Mouse (Mus musculus): ENCODE results near the gene Ifi35. TPM values are rescaled to one million over a fixed set of nuclear protein-coding genes. Genes with fewer than 3 reads are reported as not detected.
A peak's percentile ranks its signal among the peaks of the same experiment; 100 is the strongest.
"Not testable (repeated sequence)": the region's sequence is repeated elsewhere in the genome, so short reads cannot be mapped to it uniquely, and the experiment has no call there.

The Ifi35 gene
- polyA plus RNA-seq, 1 experiment from 2014 or later = 26.3 TPM

GRCm38 (mm10) chr11:101424925-101425813, 23.0 kb upstream of the Ifi35 start, which contains the start of the genes Rundc1 and Ptges3l:
Gene Rundc1, plus strand, starts transcription at chr11:101425085.
Gene Ptges3l, minus strand, starts transcription at chr11:101425333.
- Histone ChIP-seq H3K27ac (ENCODE audit: low read length) (peak within 1 kb of the TSS; percentile 92), H3K36me3 (ENCODE audit: control insufficient read depth, insufficient read depth, low read length) (peaks cover 1% of the 10 kb centered on the region), H3K9me3 (replicated peaks; ENCODE audit: control insufficient read depth, low read length) (no peaks in the 10 kb centered on the region), H3K4me2 (ENCODE audit: low read depth, low read length) (peak within 1 kb of the TSS; percentile 96), H3K9ac (ENCODE audit: low read length) (peak within 1 kb of the TSS; percentile 91), H3K4me3 (replicated peaks; ENCODE audit: low read length) (peak within 1 kb of the TSS; percentile 98), H3K4me1 (ENCODE audit: control insufficient read depth, insufficient read depth, low read length) (peaks cover 22% of the 10 kb centered on the region), H3K27me3 (ENCODE audit: control insufficient read depth, insufficient read depth, low read length) (no peaks in the 10 kb centered on the region)
- WGBS = under 1% methylated on average over 81 of the region's 81 CpGs
- ATAC-seq (ENCODE audit: insufficient read depth, low FRiP score) = peak; percentile 92

GRCm38 (mm10) chr11:101426165-101426564, 22.0 kb upstream of the Ifi35 start:
- ATAC-seq (ENCODE audit: insufficient read depth, low FRiP score) = no peak
- peaks cover 5% of the 10 kb centered on the region for H3K36me3 ChIP-seq (ENCODE audit: control insufficient read depth, insufficient read depth, low read length)
- peak overlapping the region; percentile 91; the same call in 1 of the 2 replicates for H3K9ac ChIP-seq (ENCODE audit: low read length)
- H3K27ac ChIP-seq (ENCODE audit: low read length) = no peak overlapping the region
- 48% methylated on average over 8 of the region's 8 CpGs for WGBS
- H3K4me3 ChIP-seq (replicated peaks; ENCODE audit: low read length) = peak overlapping the region; percentile 98
- H3K4me1 ChIP-seq (ENCODE audit: control insufficient read depth, insufficient read depth, low read length) = peaks cover 22% of the 10 kb centered on the region
- H3K9me3 ChIP-seq (replicated peaks; ENCODE audit: control insufficient read depth, low read length) = no peaks in the 10 kb centered on the region
- H3K27me3 ChIP-seq (ENCODE audit: control insufficient read depth, insufficient read depth, low read length) = no peaks in the 10 kb centered on the region
- peak overlapping the region; percentile 96 for H3K4me2 ChIP-seq (ENCODE audit: low read depth, low read length)

- 94% methylated on average over 9 of the region's 9 CpGs for WGBS
- ATAC-seq (ENCODE audit: insufficient read depth, low FRiP score) = no peak
- no peak overlapping the region for H3K4me2 ChIP-seq (ENCODE audit: low read depth, low read length)
- peaks cover 10% of the 10 kb centered on the region for H3K36me3 ChIP-seq (ENCODE audit: control insufficient read depth, insufficient read depth, low read length)
- no peaks in the 10 kb centered on the region for H3K27me3 ChIP-seq (ENCODE audit: control insufficient read depth, insufficient read depth, low read length)
- H3K4me3 ChIP-seq (replicated peaks; ENCODE audit: low read length) = no peak overlapping the region
- no peak overlapping the region for H3K9ac ChIP-seq (ENCODE audit: low read length)
- no peak overlapping the region for H3K27ac ChIP-seq (ENCODE audit: low read length)
- no peaks in the 10 kb centered on the region for H3K9me3 ChIP-seq (replicated peaks; ENCODE audit: control insufficient read depth, low read length)
- H3K4me1 ChIP-seq (ENCODE audit: control insufficient read depth, insufficient read depth, low read length) = peaks cover 6% of the 10 kb centered on the region
These were observed 16.9 kb upstream of the Ifi35 start for GRCm38 (mm10) chr11:101431327-101431726.

GRCm38 (mm10) chr11:101433396-101433795, 14.8 kb upstream of the Ifi35 start:
- Histone ChIP-seq H3K9ac (ENCODE audit: low read length) (no peak overlapping the region), H3K27ac (ENCODE audit: low read length) (no peak overlapping the region), H3K36me3 (ENCODE audit: control insufficient read depth, insufficient read depth, low read length) (peaks cover 10% of the 10 kb centered on the region), H3K4me1 (ENCODE audit: control insufficient read depth, insufficient read depth, low read length) (no peaks in the 10 kb centered on the region; the same call in 1 of the 2 replicates), H3K27me3 (ENCODE audit: control insufficient read depth, insufficient read depth, low read length) (no peaks in the 10 kb centered on the region), H3K4me2 (ENCODE audit: low read depth, low read length) (no peak overlapping the region), H3K4me3 (replicated peaks; ENCODE audit: low read length) (no peak overlapping the region), H3K9me3 (replicated peaks; ENCODE audit: control insufficient read depth, low read length) (no peaks in the 10 kb centered on the region)
- no peak for ATAC-seq (ENCODE audit: insufficient read depth, low FRiP score)
- 94% methylated on average over 13 of the region's 13 CpGs for WGBS

- 75% methylated on average over 4 of the region's 4 CpGs for WGBS
- Histone ChIP-seq H3K9ac (ENCODE audit: low read length) (no peak overlapping the region), H3K4me3 (replicated peaks; ENCODE audit: low read length) (no peak overlapping the region), H3K36me3 (ENCODE audit: control insufficient read depth, insufficient read depth, low read length) (0 out of 2 replicates have a peak, but pooled peaks cover 4% of the 10 kb centered on the region), H3K27me3 (ENCODE audit: control insufficient read depth, insufficient read depth, low read length) (no peaks in the 10 kb centered on the region), H3K9me3 (replicated peaks; ENCODE audit: control insufficient read depth, low read length) (no peaks in the 10 kb centered on the region), H3K27ac (ENCODE audit: low read length) (no peak overlapping the region), H3K4me2 (ENCODE audit: low read depth, low read length) (no peak overlapping the region), H3K4me1 (ENCODE audit: control insufficient read depth, insufficient read depth, low read length) (no peaks in the 10 kb centered on the region)
- no peak for ATAC-seq (ENCODE audit: insufficient read depth, low FRiP score)
These were observed 12.4 kb upstream of the Ifi35 start for GRCm38 (mm10) chr11:101435831-101436230.

GRCm38 (mm10) chr11:101436916-101437315, 11.3 kb upstream of the Ifi35 start:
- H3K4me3 ChIP-seq (replicated peaks; ENCODE audit: low read length) = no peak overlapping the region
- H3K4me2 ChIP-seq (ENCODE audit: low read depth, low read length) = no peak overlapping the region
- H3K27ac ChIP-seq (ENCODE audit: low read length) = no peak overlapping the region
- H3K27me3 ChIP-seq (ENCODE audit: control insufficient read depth, insufficient read depth, low read length) = no peaks in the 10 kb centered on the region
- WGBS = 82% methylated on average over 4 of the region's 4 CpGs
- no peak overlapping the region for H3K9ac ChIP-seq (ENCODE audit: low read length)
- H3K4me1 ChIP-seq (ENCODE audit: control insufficient read depth, insufficient read depth, low read length) = no peaks in the 10 kb centered on the region
- no peak for ATAC-seq (ENCODE audit: insufficient read depth, low FRiP score)
- 0 out of 2 replicates have a peak, but pooled peaks cover 1% of the 10 kb centered on the region for H3K36me3 ChIP-seq (ENCODE audit: control insufficient read depth, insufficient read depth, low read length)
- no peaks in the 10 kb centered on the region for H3K9me3 ChIP-seq (replicated peaks; ENCODE audit: control insufficient read depth, low read length)

- H3K27ac ChIP-seq (ENCODE audit: low read length); H3K4me1 ChIP-seq (ENCODE audit: control insufficient read depth, insufficient read depth, low read length); ATAC-seq (ENCODE audit: insufficient read depth, low FRiP score); H3K27me3 ChIP-seq (ENCODE audit: control insufficient read depth, insufficient read depth, low read length); H3K9ac ChIP-seq (ENCODE audit: low read length); H3K36me3 ChIP-seq (ENCODE audit: control insufficient read depth, insufficient read depth, low read length); H3K4me2 ChIP-seq (ENCODE audit: low read depth, low read length); H3K9me3 ChIP-seq (replicated peaks; ENCODE audit: control insufficient read depth, low read length); H3K4me3 ChIP-seq (replicated peaks; ENCODE audit: low read length): not testable (repeated sequence)
- WGBS = 50% methylated on average over 3 of the region's 3 CpGs
These were observed 10.2 kb upstream of the Ifi35 start for GRCm38 (mm10) chr11:101438006-101438405.

- not testable (repeated sequence) for ATAC-seq (ENCODE audit: insufficient read depth, low FRiP score)
- WGBS = 33% methylated on average over 15 of the region's 15 CpGs
- peak overlapping the region; percentile 60; the same call in 1 of the 2 replicates for H3K9ac ChIP-seq (ENCODE audit: low read length)
These were observed 6.6 kb upstream of the Ifi35 start for GRCm38 (mm10) chr11:101441450-101442126.

More at GRCm38 (mm10) chr11:101441450-101442126, 6.6 kb upstream of the Ifi35 start:
- peak overlapping the region; percentile 54 for H3K4me2 ChIP-seq (ENCODE audit: low read depth, low read length)
- not testable (repeated sequence) for H3K9me3 ChIP-seq (replicated peaks; ENCODE audit: control insufficient read depth, low read length); H3K27me3 ChIP-seq (ENCODE audit: control insufficient read depth, insufficient read depth, low read length); H3K27ac ChIP-seq (ENCODE audit: low read length)
- peak overlapping the region; percentile 86 for H3K4me3 ChIP-seq (replicated peaks; ENCODE audit: low read length)
- H3K36me3 ChIP-seq (ENCODE audit: control insufficient read depth, insufficient read depth, low read length) = peaks cover 16% of the 10 kb centered on the region
- peaks cover 19% of the 10 kb centered on the region for H3K4me1 ChIP-seq (ENCODE audit: control insufficient read depth, insufficient read depth, low read length)

All from stomach, embryonic 16.5 days (tissue).